8 mouse cellular contexts compared by ENCODE assay signal in genomic region chr14:99894062-99894461, GRCm38 (mm10).
A peak's percentile ranks its signal among the peaks of the same experiment; 100 is the strongest.
DNase-seq lines count a peak whose midpoint lies in the region.
"Had no signal": no experiment of that assay in that cellular context is flagged by ENCODE, and none has a peak within 500 bp of the region (broad histone marks: within the 10 kb centered on the region; RNA-seq: fewer than 3 reads in every experiment).

No protein-coding gene starts in this region.

- 89% methylated on average over 14 of the region's 14 CpGs for WGBS in midbrain, embryonic 10.5 days

- H3K4me3 ChIP-seq in midbrain, embryonic 10.5 days: no peak overlapping the region

- H3K36me3 ChIP-seq in midbrain, embryonic 10.5 days: no peaks in the 10 kb centered on the region
- H3K36me3 ChIP-seq: G1E had no signal

- no peak overlapping the region for H3K27ac ChIP-seq in midbrain, embryonic 10.5 days (replicated peaks)

- H3K27me3 ChIP-seq in midbrain, embryonic 10.5 days (ENCODE audit: low read depth, poor library complexity, severe bottlenecking): no peaks in the 10 kb centered on the region

- H3K9me3 ChIP-seq in midbrain, embryonic 10.5 days (replicated peaks): no peaks in the 10 kb centered on the region

- DNase-seq in layer of hippocampus, adult 11-12 months (ENCODE audit: low spot score): peak; percentile 21
- DNase-seq in layer of hippocampus, adult 8-10 months (ENCODE audit: low spot score in 2 of 2): no peak
- peak; percentile 18 to 72 for DNase-seq in frontal cortex, adult 2 months (ENCODE audit: extremely low spot score in 1 of 2, low spot score in 1 of 2)
- peak; percentile 18 to 62 for DNase-seq in left cerebral cortex, adult 9 months (ENCODE audit: low spot score in 2 of 2)
- peak; percentile 48 to 59 for DNase-seq in right cerebral cortex, postnatal 36 days (ENCODE audit: low spot score in 2 of 2)
- DNase-seq in urinary bladder, postnatal 36 days (ENCODE audit: low spot score in 2 of 2): no peak
- no peak for DNase-seq in midbrain, embryonic 10.5 days (ENCODE audit: low spot score)

- H3K4me1 ChIP-seq in midbrain, embryonic 10.5 days: no peaks in the 10 kb centered on the region

Comparison
In these comparisons a context has a peak if more than half of its experiments do, and no peak if none do; other contexts are left out.
1. DNase-seq: peak in layer of hippocampus, adult 11-12 months (single experiment), frontal cortex, adult 2 months (2 of 2), left cerebral cortex, adult 9 months (2 of 2) and right cerebral cortex, postnatal 36 days (2 of 2); none in layer of hippocampus, adult 8-10 months (0 of 2), urinary bladder, postnatal 36 days (0 of 2) and midbrain, embryonic 10.5 days (single experiment).